Mouse (Mus musculus): ENCODE results near the gene Cog2.

GRCm38 (mm10) chr8:124546371-124546770, 25.8 kb downstream of the Cog2 start:
- TF ChIP-seq CTCF (IDR thresholded peaks at IDR 0.05 in 2 of 3, conservative IDR thresholded peaks at IDR 0.05 in 1 of 3; ENCODE audit: control insufficient read depth in 1 of 3, insufficient read depth in 1 of 3, low read depth in 2 of 3, low read length in 3 of 3, poor library complexity in 1 of 3, severe bottlenecking in 1 of 3): no peak
- TF ChIP-seq GATA1 (IDR thresholded peaks at IDR 0.05; ENCODE audit: low read depth, low read length): no peak
- no peak for TF ChIP-seq USF1 (IDR thresholded peaks at IDR 0.05; ENCODE audit: low read depth, low read length)
- no peak for TF ChIP-seq ZKSCAN1 (IDR thresholded peaks at IDR 0.05; ENCODE audit: low read depth, low read length)
- no peak for TF ChIP-seq MXI1 (IDR thresholded peaks at IDR 0.05; ENCODE audit: low read depth, low read length)
- TF ChIP-seq MAFK (IDR thresholded peaks at IDR 0.05; ENCODE audit: borderline replicate concordance, low read depth, low read length): no peak
- no peak for TF ChIP-seq SIN3A (IDR thresholded peaks at IDR 0.05; ENCODE audit: low read length)
- TF ChIP-seq BHLHE40 (IDR thresholded peaks at IDR 0.05; ENCODE audit: borderline replicate concordance, low read depth, low read length): no peak
- no peak for TF ChIP-seq TCF12 (IDR thresholded peaks at IDR 0.05; ENCODE audit: low read depth, low read length)
- no peak for TF ChIP-seq E2F4 (IDR thresholded peaks at IDR 0.05; ENCODE audit: borderline replicate concordance, low read depth, low read length)
- TF ChIP-seq NRF1 (IDR thresholded peaks at IDR 0.05; ENCODE audit: insufficient read depth, low read depth, low read length, poor library complexity, severe bottlenecking): no peak
- TF ChIP-seq TAL1 (IDR thresholded peaks at IDR 0.05; ENCODE audit: low read length): no peak
